Mouse (Mus musculus): ENCODE data around the gene Gli2. TPM values are rescaled to one million over a fixed set of nuclear protein-coding genes. Genes with fewer than 3 reads are reported as not detected.

Gene Gli2
- total RNA-seq, 2 experiments from 2014 or later, result 4.6 to 4.8 TPM

DNA sequence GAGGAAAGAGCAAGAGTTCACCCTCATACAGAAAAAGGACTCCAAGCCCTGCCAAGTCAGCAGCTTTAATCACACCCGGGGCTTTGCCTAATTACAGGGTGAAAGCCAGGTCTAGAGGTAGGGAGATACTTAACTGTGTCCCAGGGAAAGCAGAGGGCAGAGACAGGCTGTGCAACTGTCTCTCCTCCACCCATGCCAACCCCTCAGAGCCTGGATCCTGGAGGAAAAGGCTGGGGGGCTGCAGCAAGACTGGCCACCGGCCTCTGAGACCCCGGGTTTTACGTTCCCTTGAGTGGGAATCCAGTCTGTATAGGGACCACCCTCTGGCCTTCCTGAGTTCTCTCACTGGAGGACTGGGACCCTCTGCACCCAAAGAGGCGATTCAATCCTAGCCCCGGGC is 4.9 kb downstream of the Gli2 start:
- TF ChIP-seq CTCF (conservative IDR thresholded peaks at IDR 0.05), result no peak
- peak overlapping the region; percentile 77 for H3K27ac ChIP-seq
- no peak for DNase-seq (ENCODE audit: low spot score in 2 of 2)
- no peak overlapping the region for H3K4me3 ChIP-seq

- Histone ChIP-seq H3K27ac (peak overlapping the region; percentile 84), H3K4me3 (peak overlapping the region; percentile 43)
- TF ChIP-seq CTCF (conservative IDR thresholded peaks at IDR 0.05), result no peak
- peak in 1 of 2 experiments; percentile 32 for DNase-seq (ENCODE audit: low spot score in 2 of 2)
Measured at GRCm38 (mm10) chr1:119047462-119048371, 5.7 kb downstream of the Gli2 start.

DNA sequence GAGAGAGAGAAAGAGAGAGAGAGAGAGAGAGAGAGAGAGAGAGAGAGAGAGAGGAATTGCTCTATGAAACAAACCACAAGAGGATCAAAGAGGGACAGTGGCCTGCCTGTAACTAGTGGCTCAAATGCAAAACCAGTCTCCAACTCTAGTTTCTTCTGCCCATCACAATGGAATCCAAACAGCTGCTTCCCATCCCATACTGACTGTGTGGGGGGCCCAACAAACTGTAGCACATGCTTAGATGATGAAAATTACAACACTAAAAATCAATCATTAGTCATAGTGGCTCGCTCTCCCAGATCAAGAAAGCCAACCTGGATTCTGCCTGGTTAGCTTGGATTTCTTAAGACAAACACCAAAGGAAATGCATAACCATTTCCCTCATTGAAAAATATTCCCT is 15.0 kb downstream of the Gli2 start:
- no peak for TF ChIP-seq CTCF (conservative IDR thresholded peaks at IDR 0.05)
- no peak overlapping the region for H3K4me3 ChIP-seq
- H3K27ac ChIP-seq, result no peak overlapping the region
- DNase-seq (ENCODE audit: low spot score in 2 of 2), result no peak

GRCm38 (mm10) chr1:119035931-119036330 is 17.5 kb downstream of the Gli2 start:
- Histone ChIP-seq H3K27ac (peak overlapping the region; percentile 84; the same call in 1 of the 2 replicates), H3K4me3 (no peak overlapping the region)
- TF ChIP-seq CTCF (conservative IDR thresholded peaks at IDR 0.05), result no peak
- DNase-seq (ENCODE audit: low spot score in 2 of 2), result no peak

DNA sequence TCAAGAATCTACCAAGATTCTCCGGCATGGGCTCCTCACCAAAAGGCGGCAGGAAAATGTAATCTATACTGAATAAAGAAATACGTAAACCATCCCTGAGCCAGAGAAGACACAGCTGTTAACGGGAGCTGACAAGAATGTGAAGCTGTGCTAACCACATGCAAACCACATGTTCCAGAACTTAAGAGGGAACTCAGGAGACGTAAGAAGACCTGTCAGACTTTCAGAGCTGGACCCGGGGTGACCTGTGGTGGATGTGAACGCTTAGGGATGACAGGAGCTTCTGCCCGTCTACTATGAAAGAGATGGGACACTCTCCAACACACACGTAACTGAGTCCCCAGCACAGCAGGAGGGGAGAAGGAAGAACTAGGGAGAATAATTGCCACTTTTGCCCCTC is 18.1 kb downstream of the Gli2 start:
- DNase-seq (ENCODE audit: low spot score in 2 of 2), result no peak
- peak overlapping the region; percentile 84; the same call in 1 of the 2 replicates for H3K27ac ChIP-seq
- TF ChIP-seq CTCF (conservative IDR thresholded peaks at IDR 0.05), result no peak
- H3K4me3 ChIP-seq, result no peak overlapping the region

GRCm38 (mm10) chr1:119034163-119034705 is 19.2 kb downstream of the Gli2 start:
- DNase-seq (ENCODE audit: low spot score in 2 of 2), result no peak
- no peak for TF ChIP-seq CTCF (conservative IDR thresholded peaks at IDR 0.05)
- Histone ChIP-seq H3K27ac (peak overlapping the region; percentile 84), H3K4me3 (no peak overlapping the region)

- TF ChIP-seq CTCF (conservative IDR thresholded peaks at IDR 0.05), result no peak
- peak; percentile 53 to 84 for DNase-seq (ENCODE audit: low spot score in 2 of 2)
- peak overlapping the region; percentile 84 for H3K27ac ChIP-seq
- no peak overlapping the region for H3K4me3 ChIP-seq
Measured at GRCm38 (mm10) chr1:119033450-119034162, 19.8 kb downstream of the Gli2 start.

DNA sequence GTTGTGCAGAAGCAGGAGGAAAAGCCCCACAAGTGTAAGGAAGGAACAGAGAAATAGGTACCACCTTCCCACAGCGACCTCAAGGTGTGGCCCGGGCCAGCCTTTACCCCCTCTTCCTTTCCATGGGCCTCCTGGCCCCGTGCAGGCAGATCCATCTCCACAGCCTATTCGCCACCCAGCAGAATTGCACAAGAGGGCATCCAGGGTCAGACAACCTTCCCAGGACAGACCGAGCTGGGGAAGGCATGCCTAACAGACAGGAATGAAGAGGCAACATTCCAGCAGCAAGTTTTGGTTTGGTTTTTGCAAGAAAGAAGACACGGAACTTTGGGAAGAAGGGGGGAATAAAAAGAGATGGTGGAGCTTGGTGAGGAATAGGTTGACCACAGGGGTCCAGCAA is 22.2 kb downstream of the Gli2 start:
- no peak for TF ChIP-seq CTCF (conservative IDR thresholded peaks at IDR 0.05)
- no peak for DNase-seq (ENCODE audit: low spot score in 2 of 2)
- Histone ChIP-seq H3K4me3 (no peak overlapping the region), H3K27ac (no peak overlapping the region)

DNA sequence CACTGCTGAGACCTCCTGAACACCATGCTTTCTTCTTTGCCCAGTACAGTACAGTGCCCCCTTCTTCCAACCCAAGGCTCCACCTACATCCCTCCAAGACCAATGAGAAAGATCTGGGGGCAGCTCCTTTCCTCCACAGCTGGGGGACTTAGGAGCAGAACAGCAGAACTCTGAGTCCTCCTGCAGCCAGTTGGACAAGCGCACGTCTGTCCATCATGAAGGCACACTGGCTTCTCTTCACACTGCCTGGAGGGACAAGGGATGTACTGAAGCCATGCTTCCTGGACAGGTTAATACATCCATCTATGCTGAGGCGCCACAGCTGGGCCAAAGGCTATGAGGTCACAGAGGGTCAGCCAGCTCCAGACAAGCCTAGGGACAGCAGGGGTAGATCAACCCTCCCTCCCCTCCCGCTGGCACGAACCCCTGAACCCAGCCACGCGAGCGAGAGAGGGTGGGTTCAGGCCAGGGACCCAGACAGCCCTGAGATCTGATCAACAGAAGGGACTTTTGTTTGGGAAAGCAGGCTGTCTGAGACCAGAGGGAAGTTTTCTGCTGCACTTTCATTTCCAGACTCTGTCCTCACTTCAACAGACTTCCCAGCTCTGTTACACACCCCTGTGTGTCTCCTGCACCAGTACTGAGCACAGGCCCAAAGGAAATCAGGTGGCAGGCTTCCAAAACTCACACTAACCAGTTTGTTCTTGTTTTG is 27.6 kb downstream of the Gli2 start:
- no peak overlapping the region; the same call in 1 of the 2 replicates for H3K27ac ChIP-seq
- DNase-seq (ENCODE audit: low spot score in 2 of 2), result no peak
- H3K4me3 ChIP-seq, result no peak overlapping the region
- TF ChIP-seq CTCF (conservative IDR thresholded peaks at IDR 0.05), result no peak

DNA sequence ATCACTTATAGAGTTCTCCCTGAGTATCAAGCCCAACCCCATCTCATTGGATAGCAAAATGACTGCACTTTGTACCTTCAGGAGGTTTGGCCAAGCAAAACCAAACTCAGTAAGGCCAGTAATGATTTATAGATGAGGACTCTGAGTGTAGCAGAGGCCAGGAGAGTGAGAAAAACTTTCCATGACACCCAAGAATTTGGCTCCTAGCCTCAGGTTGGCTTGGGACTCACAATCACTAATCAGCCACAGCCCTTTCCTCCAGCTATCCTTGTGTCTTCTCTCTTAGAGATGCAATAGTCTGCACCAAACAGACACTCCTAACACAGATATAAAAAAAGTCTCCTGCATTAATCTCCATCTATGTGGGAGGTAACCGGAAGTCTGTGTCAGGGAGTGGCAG is 31.1 kb downstream of the Gli2 start:
- TF ChIP-seq CTCF (conservative IDR thresholded peaks at IDR 0.05), result no peak
- Histone ChIP-seq H3K4me3 (no peak overlapping the region), H3K27ac (no peak overlapping the region)
- DNase-seq (ENCODE audit: low spot score in 2 of 2), result no peak

- Histone ChIP-seq H3K27ac (no peak overlapping the region), H3K4me3 (no peak overlapping the region)
- TF ChIP-seq CTCF (conservative IDR thresholded peaks at IDR 0.05), result no peak
- peak; percentile 74 to 75 for DNase-seq (ENCODE audit: low spot score in 2 of 2)
Measured at GRCm38 (mm10) chr1:119020092-119020491, 33.3 kb downstream of the Gli2 start.

DNA sequence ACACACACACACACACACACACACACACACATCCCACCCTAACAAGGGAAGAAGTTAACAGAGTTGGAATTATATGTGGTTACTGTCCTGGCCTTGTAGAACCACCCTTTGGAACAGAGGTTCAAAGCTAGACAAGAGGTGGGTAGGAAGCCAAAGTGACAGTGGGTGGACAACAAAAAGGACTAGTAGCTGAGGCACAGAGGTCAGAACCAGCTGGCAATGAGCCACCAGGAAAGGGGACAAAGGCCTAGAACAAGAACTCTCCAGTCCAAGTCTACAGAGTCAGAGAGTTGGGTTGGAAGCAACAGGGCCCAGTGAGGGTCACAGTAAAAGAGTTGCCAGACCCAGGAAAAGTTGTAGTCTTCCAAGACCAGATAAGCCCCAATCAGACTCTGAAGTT is 34.4 kb downstream of the Gli2 start:
- no peak overlapping the region for H3K4me3 ChIP-seq
- H3K27ac ChIP-seq, result no peak overlapping the region
- DNase-seq (ENCODE audit: low spot score in 2 of 2), result no peak
- TF ChIP-seq CTCF (conservative IDR thresholded peaks at IDR 0.05), result no peak

DNA sequence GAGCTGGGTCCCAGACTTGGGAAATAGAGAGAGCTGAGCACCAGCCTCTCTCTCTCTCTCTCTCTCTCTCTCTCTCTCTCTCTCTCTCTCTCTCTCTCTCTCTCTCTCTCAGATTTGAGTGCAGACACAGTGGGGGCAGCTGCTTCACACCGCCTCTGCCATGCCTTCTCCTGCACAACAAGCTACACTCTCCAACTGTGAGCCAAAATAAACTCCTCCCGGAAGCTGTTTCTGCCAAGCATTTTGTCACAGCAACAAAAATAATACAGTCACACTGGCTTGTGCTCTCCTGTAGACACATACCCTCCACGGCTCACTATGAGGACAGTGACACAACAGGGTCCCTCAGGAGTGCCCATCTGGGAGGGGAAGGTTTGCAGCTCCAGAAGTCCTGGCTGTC is 36.6 kb downstream of the Gli2 start:
- TF ChIP-seq CTCF (conservative IDR thresholded peaks at IDR 0.05), result no peak
- Histone ChIP-seq H3K4me3 (no peak overlapping the region), H3K27ac (no peak overlapping the region)
- peak; percentile 46 to 55 for DNase-seq (ENCODE audit: low spot score in 2 of 2)
